Mouse (Mus musculus): Measurements from ENCODE around the gene Pafah2. TPM values are rescaled to one million over a fixed set of nuclear protein-coding genes. Genes with fewer than 3 reads are reported as not detected.

The Pafah2 gene
- 11.4 TPM for polyA plus RNA-seq (2014; fragmentation: Illumina TruSeq; extraction: RNeasy Lipid Tissue Mini Kit (QIAGEN cat#74804); ENCODE audit: low read depth, low replicate concordance)

GRCm38 (mm10) chr4:134395977-134396825, at the start of gene Pafah2:
Gene Pafah2, plus strand, starts transcription at chr4:134396320.

DNA sequence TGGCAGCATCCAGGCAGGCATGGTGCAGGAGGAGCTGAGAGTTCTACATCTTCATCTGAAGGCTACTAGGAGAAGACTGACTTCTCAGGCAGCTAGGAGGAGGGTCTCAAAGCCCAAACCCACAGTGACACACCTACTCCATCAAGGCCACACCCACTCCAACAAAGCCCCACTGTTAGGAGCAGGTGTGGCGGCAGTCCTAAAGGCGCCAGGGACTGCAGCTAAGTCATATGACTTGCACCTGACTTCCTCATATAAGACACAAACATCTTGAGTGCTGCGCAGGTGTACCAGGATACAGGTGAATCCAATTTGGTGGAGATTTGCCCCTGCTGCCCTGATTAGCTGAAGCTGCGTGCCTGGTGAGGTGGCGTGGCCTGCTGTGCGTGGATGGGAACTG, 12.4 kb upstream of the Pafah2 start, which contains the start of gene Extl1:
Gene Extl1, minus strand, starts transcription at position 101 of the 400 bp plus-strand sequence.

GRCm38 (mm10) chr4:134468215-134468575, 72.1 kb downstream of the Pafah2 start, which contains the start of gene Stmn1:
Gene Stmn1, plus strand, starts transcription at chr4:134468320.

Other genes starting within 250 kb of the Pafah2 start
- 63.7 TPM for gene Cep85, start 209.2 kb upstream of the Pafah2 start, polyA plus RNA-seq (2014; fragmentation: Illumina TruSeq; extraction: RNeasy Lipid Tissue Mini Kit (QIAGEN cat#74804); ENCODE audit: low read depth, low replicate concordance)
- gene Gm7534, start 193.3 kb upstream of the Pafah2 start, polyA plus RNA-seq (2014; fragmentation: Illumina TruSeq; extraction: RNeasy Lipid Tissue Mini Kit (QIAGEN cat#74804); ENCODE audit: low read depth, low replicate concordance): not detected
- not detected for gene Catsper4, start 168.9 kb upstream of the Pafah2 start, polyA plus RNA-seq (2014; fragmentation: Illumina TruSeq; extraction: RNeasy Lipid Tissue Mini Kit (QIAGEN cat#74804); ENCODE audit: low read depth, low replicate concordance)
- gene Cnksr1, start 157.9 kb upstream of the Pafah2 start, polyA plus RNA-seq (2014; fragmentation: Illumina TruSeq; extraction: RNeasy Lipid Tissue Mini Kit (QIAGEN cat#74804); ENCODE audit: low read depth, low replicate concordance): 5.7 TPM
- gene E130218I03Rik, start 152.7 kb upstream of the Pafah2 start, polyA plus RNA-seq (2014; fragmentation: Illumina TruSeq; extraction: RNeasy Lipid Tissue Mini Kit (QIAGEN cat#74804); ENCODE audit: low read depth, low replicate concordance): not detected
- 4.1 TPM for gene Zfp593, start 150.7 kb upstream of the Pafah2 start, polyA plus RNA-seq (2014; fragmentation: Illumina TruSeq; extraction: RNeasy Lipid Tissue Mini Kit (QIAGEN cat#74804); ENCODE audit: low read depth, low replicate concordance)
- gene Gm30191, start 149.4 kb upstream of the Pafah2 start, polyA plus RNA-seq (2014; fragmentation: Illumina TruSeq; extraction: RNeasy Lipid Tissue Mini Kit (QIAGEN cat#74804); ENCODE audit: low read depth, low replicate concordance): not detected
- 4.6 TPM for gene Grrp1, start 142.2 kb upstream of the Pafah2 start, polyA plus RNA-seq (2014; fragmentation: Illumina TruSeq; extraction: RNeasy Lipid Tissue Mini Kit (QIAGEN cat#74804); ENCODE audit: low read depth, low replicate concordance)
- 5.0 TPM for gene Pdik1l, start 108.4 kb upstream of the Pafah2 start, polyA plus RNA-seq (2014; fragmentation: Illumina TruSeq; extraction: RNeasy Lipid Tissue Mini Kit (QIAGEN cat#74804); ENCODE audit: low read depth, low replicate concordance)
- gene Trim63, start 81.2 kb upstream of the Pafah2 start, polyA plus RNA-seq (2014; fragmentation: Illumina TruSeq; extraction: RNeasy Lipid Tissue Mini Kit (QIAGEN cat#74804); ENCODE audit: low read depth, low replicate concordance): 278 TPM
- 0.31 TPM for gene Slc30a2, start 53.1 kb upstream of the Pafah2 start, polyA plus RNA-seq (2014; fragmentation: Illumina TruSeq; extraction: RNeasy Lipid Tissue Mini Kit (QIAGEN cat#74804); ENCODE audit: low read depth, low replicate concordance)
- gene Extl1, start 12.5 kb upstream of the Pafah2 start, polyA plus RNA-seq (2014; fragmentation: Illumina TruSeq; extraction: RNeasy Lipid Tissue Mini Kit (QIAGEN cat#74804); ENCODE audit: low read depth, low replicate concordance): 15.3 TPM
- 24.0 TPM for gene Stmn1, start 72.0 kb downstream of the Pafah2 start, polyA plus RNA-seq (2014; fragmentation: Illumina TruSeq; extraction: RNeasy Lipid Tissue Mini Kit (QIAGEN cat#74804); ENCODE audit: low read depth, low replicate concordance)
- gene Paqr7, start 100.4 kb downstream of the Pafah2 start, polyA plus RNA-seq (2014; fragmentation: Illumina TruSeq; extraction: RNeasy Lipid Tissue Mini Kit (QIAGEN cat#74804); ENCODE audit: low read depth, low replicate concordance): 13.3 TPM
- gene Aunip, start 114.7 kb downstream of the Pafah2 start, polyA plus RNA-seq (2014; fragmentation: Illumina TruSeq; extraction: RNeasy Lipid Tissue Mini Kit (QIAGEN cat#74804); ENCODE audit: low read depth, low replicate concordance): not detected
- gene Mtfr1l, start 139.1 kb downstream of the Pafah2 start, polyA plus RNA-seq (2014; fragmentation: Illumina TruSeq; extraction: RNeasy Lipid Tissue Mini Kit (QIAGEN cat#74804); ENCODE audit: low read depth, low replicate concordance): 168 TPM
- 16.9 TPM for gene Selenon, start 155.8 kb downstream of the Pafah2 start, polyA plus RNA-seq (2014; fragmentation: Illumina TruSeq; extraction: RNeasy Lipid Tissue Mini Kit (QIAGEN cat#74804); ENCODE audit: low read depth, low replicate concordance)

All from heart, adult 10 weeks (tissue).